Mouse (Mus musculus) left cerebral cortex, adult 6 months (tissue): Measurements from ENCODE around the gene Lrmp. TPM values are rescaled to one million over a fixed set of nuclear protein-coding genes. Genes with fewer than 3 reads are reported as not detected.

Source experiments
- long read RNA-seq, 2 experiments: library from polyadenylated mRNA; unstranded; transcript quantifications; one replicate each; pipeline ENCODE4 v2.0.0; 2019 to 2020
- polyA plus RNA-seq: library from polyadenylated mRNA; unstranded; fragments of <200 nt; fragmentation: Nextera tagmentation; gene quantifications from 2 replicates; pipeline ENCODE4 v1.2.3, GENCODE M21; 2021

Gene Lrmp
- 0.63 and 0.95 TPM in 2 replicates for polyA plus RNA-seq
- long read RNA-seq, experiment 1, partial matches to known transcripts: 1 of 7 reads
- long read RNA-seq, experiment 1, other reads (novel, unspliced or antisense): 4 of 7 reads
- long read RNA-seq, experiment 2, partial matches to known transcripts: 0 of 2 reads
- long read RNA-seq, experiment 2, other reads (novel, unspliced or antisense): 2 of 2 reads

DNA sequence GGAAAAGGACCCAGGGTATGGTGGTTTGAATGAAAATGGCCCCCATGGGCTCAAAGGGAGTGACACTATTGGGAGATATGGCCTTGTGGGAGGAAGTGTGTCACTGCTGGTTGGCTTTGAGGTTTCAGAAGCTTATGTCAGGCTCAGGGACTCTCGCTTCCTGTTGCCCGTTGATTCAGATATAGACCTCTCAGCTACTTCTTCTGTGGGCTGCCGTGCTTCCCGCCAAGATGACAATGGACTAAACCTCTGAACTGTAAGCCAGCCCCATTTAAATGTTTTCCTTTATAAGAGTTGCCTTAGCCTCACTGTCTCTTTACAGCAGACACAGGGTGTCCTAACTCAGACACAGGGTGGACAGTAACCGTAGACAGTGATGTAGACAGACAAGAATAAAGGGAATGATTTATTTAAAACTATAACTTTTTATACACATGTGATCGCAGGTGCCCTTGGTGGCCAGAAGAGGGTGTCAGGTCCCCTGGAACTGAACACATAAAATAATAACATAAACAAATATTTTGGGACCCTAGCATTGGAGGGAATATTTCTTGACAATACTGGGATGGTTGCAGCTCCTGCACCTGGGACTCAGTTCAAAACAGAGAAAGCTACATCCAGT, at the start of gene Lrmp:
Lrmp (plus strand) TSS at position 178 of the 622 bp plus-strand sequence.

DNA sequence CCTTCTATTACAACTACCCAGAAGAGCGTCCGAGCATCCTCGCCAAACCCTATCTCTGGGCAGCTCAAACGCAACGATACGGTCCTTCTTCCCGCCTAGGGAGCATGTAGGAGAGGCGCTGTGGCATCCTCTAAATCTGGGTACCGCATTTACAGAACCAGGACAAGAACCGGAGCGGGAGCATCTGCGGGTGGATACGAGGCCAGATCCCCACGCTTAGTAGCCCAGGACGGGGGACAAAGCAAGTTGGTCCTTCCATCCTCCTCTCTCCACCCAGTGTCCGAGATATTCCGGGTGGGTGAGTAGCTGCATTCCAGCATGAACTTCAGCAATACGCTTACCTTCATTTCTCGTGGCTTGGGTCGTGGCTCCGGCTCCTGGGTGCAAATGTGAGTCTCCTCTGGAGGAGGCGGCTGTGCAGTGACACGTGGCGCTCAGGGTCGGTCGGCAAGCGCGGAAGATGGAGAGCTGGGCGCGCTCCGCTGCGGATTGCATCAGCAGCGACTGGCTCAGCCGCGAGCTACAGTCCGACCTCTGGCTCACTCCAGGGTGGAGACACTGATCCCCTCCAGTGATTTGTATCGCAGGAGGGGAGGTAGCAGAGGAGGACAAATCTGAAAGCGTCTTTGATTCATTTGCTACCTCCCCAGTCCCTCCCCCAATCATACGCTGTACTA, 39.8 kb upstream of the Lrmp start, which contains the start of gene Bcat1:
Bcat1 (minus strand) TSS at position 637 of the 677 bp plus-strand sequence.

DNA sequence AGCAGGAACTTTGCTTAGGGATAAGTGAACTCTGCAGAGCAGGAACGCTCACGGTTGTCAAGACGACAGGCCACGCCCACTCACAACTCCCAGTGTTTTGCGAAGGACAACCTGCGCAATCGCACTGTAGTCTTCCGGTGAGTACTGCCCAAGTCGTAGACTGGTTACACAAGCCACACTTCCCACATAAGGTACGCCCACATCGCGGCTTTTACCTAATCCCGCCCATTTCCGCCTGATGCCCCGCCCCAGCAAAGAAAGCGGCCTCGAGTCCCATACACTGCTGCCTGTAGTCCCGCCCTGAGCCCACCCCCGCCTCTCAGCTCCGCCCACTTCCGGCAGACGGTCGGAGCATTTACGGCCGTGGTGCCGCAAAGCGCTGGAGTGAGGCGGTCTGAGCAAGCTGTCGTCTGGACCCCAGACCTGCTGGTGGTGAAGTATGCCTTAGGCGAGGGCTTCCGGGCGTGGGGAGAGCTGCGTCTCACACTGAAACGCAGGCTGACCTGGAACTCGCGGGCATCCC, 95.4 kb downstream of the Lrmp start, which contains the start of the genes Casc1 and Etfrf1:
Casc1 (minus strand) TSS at position 190 of the 523 bp plus-strand sequence.
Etfrf1 (plus strand) TSS at position 319 of the 523 bp plus-strand sequence.

Other genes with a start within 250 kb of the Lrmp start
- 44.9 and 46.6 TPM in 2 replicates for gene Bcat1, start 39.5 kb upstream of the Lrmp start, polyA plus RNA-seq
- gene Casc1, start 95.4 kb downstream of the Lrmp start, polyA plus RNA-seq: 0.35 and 0.40 TPM in 2 replicates
- 33.5 and 35.4 TPM in 2 replicates for gene Etfrf1, start 95.5 kb downstream of the Lrmp start, polyA plus RNA-seq
- gene Kras, start 134.6 kb downstream of the Lrmp start, polyA plus RNA-seq: 9.6 and 72.5 TPM in 2 replicates